Mouse (Mus musculus): ENCODE measurements around the gene Slc22a20. TPM values are rescaled to one million over a fixed set of nuclear protein-coding genes. Genes with fewer than 3 reads are reported as not detected.
A peak's percentile ranks its signal among the peaks of the same experiment; 100 is the strongest.

Slc22a20 gene
- polyA plus RNA-seq, 1 experiment from 2014 or later = not detected

GRCm38 (mm10) chr19:5952071-5952691 is 33.8 kb downstream of the Slc22a20 start:
- Histone ChIP-seq H3K4me3 (ENCODE audit: inconsistent target) (no peak overlapping the region), H3K36me3 (ENCODE audit: inconsistent target) (peaks cover 31% of the 10 kb centered on the region; the same call in 1 of the 2 replicates), H3K27ac (no peak overlapping the region), H3K79me2 (ENCODE audit: inconsistent target) (no peaks in the 10 kb centered on the region)
- 75% methylated on average over 13 of the region's 13 CpGs for WGBS (ENCODE audit: missing documents)

GRCm38 (mm10) chr19:5951631-5952030 is 34.3 kb downstream of the Slc22a20 start:
- H3K4me3 ChIP-seq (ENCODE audit: inconsistent target) = no peak overlapping the region

GRCm38 (mm10) chr19:5950218-5950617 is 35.7 kb downstream of the Slc22a20 start:
- no peak overlapping the region for H3K4me3 ChIP-seq (ENCODE audit: inconsistent target)
- H3K36me3 ChIP-seq (ENCODE audit: inconsistent target) = peaks cover 29% of the 10 kb centered on the region; the same call in 1 of the 2 replicates

More at GRCm38 (mm10) chr19:5951631-5952030, 34.3 kb downstream of the Slc22a20 start:
- Histone ChIP-seq H3K79me2 (ENCODE audit: inconsistent target) (no peaks in the 10 kb centered on the region), H3K36me3 (ENCODE audit: inconsistent target) (peaks cover 29% of the 10 kb centered on the region; the same call in 1 of the 2 replicates), H3K27ac (no peak overlapping the region)
- 89% methylated on average over 15 of the region's 16 CpGs for WGBS (ENCODE audit: missing documents)

GRCm38 (mm10) chr19:5945891-5946290 is 40.1 kb downstream of the Slc22a20 start:
- peaks cover 30% of the 10 kb centered on the region; the same call in 1 of the 2 replicates for H3K36me3 ChIP-seq (ENCODE audit: inconsistent target)
- H3K27ac ChIP-seq = peak overlapping the region; percentile 25
- 50% methylated on average over 8 of the region's 8 CpGs for WGBS (ENCODE audit: missing documents)
- H3K4me3 ChIP-seq (ENCODE audit: inconsistent target) = no peak overlapping the region
- no peaks in the 10 kb centered on the region for H3K79me2 ChIP-seq (ENCODE audit: inconsistent target)

More at GRCm38 (mm10) chr19:5950218-5950617, 35.7 kb downstream of the Slc22a20 start:
- H3K79me2 ChIP-seq (ENCODE audit: inconsistent target) = no peaks in the 10 kb centered on the region
- WGBS (ENCODE audit: missing documents) = 98% methylated on average over 11 of the region's 11 CpGs
- H3K27ac ChIP-seq = no peak overlapping the region

GRCm38 (mm10) chr19:5945027-5945426 is 40.9 kb downstream of the Slc22a20 start:
- H3K27ac ChIP-seq = no peak overlapping the region
- peaks cover 21% of the 10 kb centered on the region; the same call in 1 of the 2 replicates for H3K36me3 ChIP-seq (ENCODE audit: inconsistent target)
- no peak overlapping the region for H3K4me3 ChIP-seq (ENCODE audit: inconsistent target)
- WGBS (ENCODE audit: missing documents) = 66% methylated on average over 7 of the region's 7 CpGs
- no peaks in the 10 kb centered on the region for H3K79me2 ChIP-seq (ENCODE audit: inconsistent target)

- Histone ChIP-seq H3K79me2 (ENCODE audit: inconsistent target) (no peaks in the 10 kb centered on the region), H3K27ac (no peak overlapping the region), H3K4me3 (ENCODE audit: inconsistent target) (no peak overlapping the region), H3K36me3 (ENCODE audit: inconsistent target) (peaks cover 13% of the 10 kb centered on the region; the same call in 1 of the 2 replicates)
- WGBS (ENCODE audit: missing documents) = 72% methylated on average over 8 of the region's 8 CpGs
Measured at GRCm38 (mm10) chr19:5944145-5944544, 41.8 kb downstream of the Slc22a20 start.

- H3K4me3 ChIP-seq (ENCODE audit: inconsistent target) = no peak overlapping the region
- no peak overlapping the region for H3K27ac ChIP-seq
- H3K79me2 ChIP-seq (ENCODE audit: inconsistent target) = no peaks in the 10 kb centered on the region
- H3K36me3 ChIP-seq (ENCODE audit: inconsistent target) = peaks cover 12% of the 10 kb centered on the region; the same call in 1 of the 2 replicates
- 96% methylated on average over 15 of the region's 15 CpGs for WGBS (ENCODE audit: missing documents)
Measured at GRCm38 (mm10) chr19:5943404-5943803, 42.5 kb downstream of the Slc22a20 start.

- 96% methylated on average over 7 of the region's 7 CpGs for WGBS (ENCODE audit: missing documents)
- H3K36me3 ChIP-seq (ENCODE audit: inconsistent target) = peaks cover 12% of the 10 kb centered on the region; the same call in 1 of the 2 replicates
- no peaks in the 10 kb centered on the region for H3K79me2 ChIP-seq (ENCODE audit: inconsistent target)
- no peak overlapping the region for H3K27ac ChIP-seq
- H3K4me3 ChIP-seq (ENCODE audit: inconsistent target) = no peak overlapping the region
Measured at GRCm38 (mm10) chr19:5942581-5942980, 43.4 kb downstream of the Slc22a20 start.

- Histone ChIP-seq H3K27ac (no peak overlapping the region), H3K36me3 (ENCODE audit: inconsistent target) (peaks cover 12% of the 10 kb centered on the region; the same call in 1 of the 2 replicates), H3K4me3 (ENCODE audit: inconsistent target) (no peak overlapping the region), H3K79me2 (ENCODE audit: inconsistent target) (no peaks in the 10 kb centered on the region)
- WGBS (ENCODE audit: missing documents) = 94% methylated on average over 10 of the region's 10 CpGs
Measured at GRCm38 (mm10) chr19:5940656-5941055, 45.3 kb downstream of the Slc22a20 start.

- no peaks in the 10 kb centered on the region for H3K79me2 ChIP-seq (ENCODE audit: inconsistent target)
- no peak overlapping the region for H3K4me3 ChIP-seq (ENCODE audit: inconsistent target)
- H3K36me3 ChIP-seq (ENCODE audit: inconsistent target) = peaks cover 12% of the 10 kb centered on the region; the same call in 1 of the 2 replicates
- H3K27ac ChIP-seq = no peak overlapping the region
- WGBS (ENCODE audit: missing documents) = 92% methylated on average over 4 of the region's 4 CpGs
Measured at GRCm38 (mm10) chr19:5940173-5940572, 45.8 kb downstream of the Slc22a20 start.

GRCm38 (mm10) chr19:5939715-5940114 is 46.2 kb downstream of the Slc22a20 start:
- peaks cover 12% of the 10 kb centered on the region; the same call in 1 of the 2 replicates for H3K36me3 ChIP-seq (ENCODE audit: inconsistent target)
- H3K27ac ChIP-seq = no peak overlapping the region
- no peaks in the 10 kb centered on the region for H3K79me2 ChIP-seq (ENCODE audit: inconsistent target)
- no peak overlapping the region for H3K4me3 ChIP-seq (ENCODE audit: inconsistent target)
- WGBS (ENCODE audit: missing documents) = 91% methylated on average over 5 of the region's 5 CpGs

- Histone ChIP-seq H3K36me3 (ENCODE audit: inconsistent target) (peaks cover 12% of the 10 kb centered on the region; the same call in 1 of the 2 replicates), H3K4me3 (ENCODE audit: inconsistent target) (no peak overlapping the region), H3K79me2 (ENCODE audit: inconsistent target) (no peaks in the 10 kb centered on the region), H3K27ac (no peak overlapping the region)
- WGBS (ENCODE audit: missing documents) = 91% methylated on average over 6 of the region's 6 CpGs
Measured at GRCm38 (mm10) chr19:5938516-5938915, 47.4 kb downstream of the Slc22a20 start.

GRCm38 (mm10) chr19:5937836-5938406 is 48.0 kb downstream of the Slc22a20 start:
- Histone ChIP-seq H3K27ac (no peak overlapping the region), H3K4me3 (ENCODE audit: inconsistent target) (no peak overlapping the region)

GRCm38 (mm10) chr19:5937095-5937835 is 48.7 kb downstream of the Slc22a20 start:
- no peaks in the 10 kb centered on the region for H3K79me2 ChIP-seq (ENCODE audit: inconsistent target)
- no peak overlapping the region for H3K4me3 ChIP-seq (ENCODE audit: inconsistent target)
- H3K36me3 ChIP-seq (ENCODE audit: inconsistent target) = peaks cover 10% of the 10 kb centered on the region; the same call in 1 of the 2 replicates
- 90% methylated on average over 21 of the region's 21 CpGs for WGBS (ENCODE audit: missing documents)
- no peak overlapping the region for H3K27ac ChIP-seq

More at GRCm38 (mm10) chr19:5937836-5938406, 48.0 kb downstream of the Slc22a20 start:
- Histone ChIP-seq H3K79me2 (ENCODE audit: inconsistent target) (no peaks in the 10 kb centered on the region), H3K36me3 (ENCODE audit: inconsistent target) (peaks cover 12% of the 10 kb centered on the region; the same call in 1 of the 2 replicates)
- WGBS (ENCODE audit: missing documents) = 54% methylated on average over 14 of the region's 14 CpGs
